Mouse (Mus musculus) kidney, adult 2 months (tissue): ENCODE data around the gene Ptpro. TPM values are rescaled to one million over a fixed set of nuclear protein-coding genes. Genes with fewer than 3 reads are reported as not detected.

ENCODE experiments used
- DNase-seq: peaks from one replicate; pipeline ENCODE4 v3.0.0; 2021
- H3K27ac ChIP-seq: fragments of 200-500 bp; 2 replicates; pipeline ENCODE4 v1.5.1; 2012; ENCODE audit warnings: low read depth, low read length, control low read depth, inconsistent platforms; ENCODE audit not compliant: insufficient read depth
- H3K27me3 ChIP-seq: fragments of 200-500 bp; replicated peaks from 2 replicates; pipeline ENCODE4 v1.6.1; 2012; ENCODE audit warnings: mild to moderate bottlenecking, moderate library complexity, low read length, inconsistent platforms; ENCODE audit not compliant: control insufficient read depth, insufficient read depth
- H3K36me3 ChIP-seq: fragments of 200-500 bp; 2 replicates; pipeline ENCODE4 v1.6.1; 2012; ENCODE audit warnings: mild to moderate bottlenecking, moderate library complexity, low read length, inconsistent platforms; ENCODE audit not compliant: control insufficient read depth, insufficient read depth
- H3K4me1 ChIP-seq: fragments of 200-500 bp; 2 replicates; pipeline ENCODE4 v1.6.1; 2011; ENCODE audit warnings: low read length; ENCODE audit not compliant: control insufficient read depth, insufficient read depth
- H3K4me3 ChIP-seq: fragments of 200-500 bp; 2 replicates; pipeline ENCODE4 v1.5.1; 2011; ENCODE audit warnings: mild to moderate bottlenecking, low read depth, low read length, control low read depth; ENCODE audit not compliant: insufficient read depth
- CTCF ChIP-seq: fragments of 200-500 bp; conservative IDR thresholded peaks from 2 replicates; pipeline ENCODE4 v1.5.1; 2011; ENCODE audit warnings: low read depth, mild to moderate bottlenecking, control low read depth, low read length, moderate library complexity, mixed read lengths; ENCODE audit not compliant: insufficient read depth, insufficient read length
- POLR2A ChIP-seq: fragments of 200-500 bp; IDR thresholded peaks from one replicate; pipeline ENCODE4 v1.6.1; 2011; ENCODE audit warnings: low read depth, low read length, control low read depth
- WGBS: fragments of 180-500 bp; shearing (Covaris S2); methylation state at CpG from one replicate; pipeline ENCODE4 v1.1.7; 2018; 5-methylcytosine and 5-hydroxymethylcytosine counted together
- polyA plus RNA-seq: library from polyadenylated mRNA; depleted of rRNA; stranded (reverse); fragments of >200 nt; gene quantifications from 2 replicates; pipeline ENCODE4 v1.2.3, GENCODE M21; 2012

Ptpro gene
- polyA plus RNA-seq, 1 experiment, result 13.0 TPM

DNA sequence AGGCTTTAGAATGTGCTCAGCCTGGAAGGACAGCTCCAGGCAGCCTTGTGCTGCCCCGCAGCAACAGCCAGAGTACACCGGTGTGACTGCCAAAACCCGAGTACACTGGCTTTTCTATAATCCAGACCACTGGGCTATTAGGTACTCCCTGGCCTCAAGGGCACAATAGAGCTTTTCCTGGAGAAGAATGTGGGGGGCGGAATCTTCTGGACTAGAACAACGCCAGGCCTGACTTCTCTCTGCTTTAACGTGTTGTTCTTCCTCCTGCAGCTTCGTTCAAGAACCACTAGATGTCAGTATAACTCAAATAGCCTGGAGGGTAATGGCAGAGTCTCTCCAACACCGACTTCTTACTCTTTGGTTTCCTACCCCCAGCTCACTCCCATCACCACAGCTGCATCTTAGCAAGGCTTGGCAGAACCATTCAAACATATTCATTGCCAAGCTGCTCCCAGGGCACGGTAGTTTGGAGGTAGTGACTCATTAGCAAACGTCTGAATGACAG, 203.5 kb downstream of the Ptpro start:
- no peak overlapping the region for H3K4me3 ChIP-seq
- H3K27me3 ChIP-seq, result no peaks in the 10 kb centered on the region
- H3K4me1 ChIP-seq, result peaks cover 4% of the 10 kb centered on the region; the same call in 1 of the 2 replicates
- peak; percentile 62 for DNase-seq
- no peaks in the 10 kb centered on the region for H3K36me3 ChIP-seq
- 12% methylated on average over 10 of the region's 10 CpGs for WGBS
- no peak for TF ChIP-seq POLR2A
- peak; percentile 68 for TF ChIP-seq CTCF
- H3K27ac ChIP-seq, result no peak overlapping the region

DNA sequence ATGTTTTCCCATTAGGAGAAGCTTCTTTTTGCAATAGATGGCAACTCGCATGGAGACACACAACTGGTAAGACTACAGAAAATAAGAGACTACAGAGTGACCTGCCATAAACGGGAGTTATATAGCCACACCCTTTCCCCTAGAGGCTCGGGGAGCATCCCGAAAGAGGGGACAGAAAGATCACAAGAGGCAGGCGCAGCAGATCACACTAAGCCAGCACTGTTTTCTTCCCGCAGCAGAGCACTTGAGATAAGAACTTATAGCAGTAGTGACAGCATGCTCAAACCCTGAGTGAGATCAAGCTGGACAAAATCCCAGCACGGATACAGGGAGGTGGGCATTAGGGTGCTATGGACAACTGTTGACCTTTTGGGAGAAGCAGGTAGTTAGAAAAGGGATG, 203.9 kb downstream of the Ptpro start:
- no peak for DNase-seq
- Histone ChIP-seq H3K27ac (no peak overlapping the region), H3K27me3 (no peaks in the 10 kb centered on the region), H3K4me1 (peaks cover 4% of the 10 kb centered on the region; the same call in 1 of the 2 replicates), H3K4me3 (no peak overlapping the region), H3K36me3 (no peaks in the 10 kb centered on the region)
- 59% methylated on average over 7 of the region's 7 CpGs for WGBS
- no peak for TF ChIP-seq POLR2A
- TF ChIP-seq CTCF, result no peak

DNA sequence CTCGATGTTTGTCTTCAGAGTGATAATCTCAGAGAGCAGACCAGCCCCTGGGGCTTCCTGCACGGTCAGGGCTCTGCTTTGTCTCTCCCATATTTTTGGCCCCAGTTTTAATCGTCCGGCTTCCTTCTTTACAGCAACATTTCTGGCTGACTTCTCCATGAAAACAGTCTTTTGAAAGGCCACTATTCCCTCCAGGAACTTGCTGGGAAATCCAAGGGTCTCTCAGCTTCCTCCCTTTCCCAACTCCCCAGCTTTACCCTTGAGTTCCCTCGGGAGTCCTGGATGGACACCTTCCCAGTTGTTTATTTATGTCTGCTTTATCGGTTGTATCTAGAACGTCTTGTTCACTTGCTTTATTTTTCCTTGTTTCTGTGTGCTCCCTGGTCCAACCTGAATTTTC, 205.1 kb downstream of the Ptpro start:
- no peaks in the 10 kb centered on the region for H3K27me3 ChIP-seq
- DNase-seq, result no peak
- H3K4me3 ChIP-seq, result no peak overlapping the region
- TF ChIP-seq POLR2A (no peak), CTCF (no peak)
- 34% methylated on average over 7 of the region's 7 CpGs for WGBS
- H3K36me3 ChIP-seq, result no peaks in the 10 kb centered on the region
- H3K4me1 ChIP-seq, result peaks cover 4% of the 10 kb centered on the region; the same call in 1 of the 2 replicates
- H3K27ac ChIP-seq, result no peak overlapping the region

DNA sequence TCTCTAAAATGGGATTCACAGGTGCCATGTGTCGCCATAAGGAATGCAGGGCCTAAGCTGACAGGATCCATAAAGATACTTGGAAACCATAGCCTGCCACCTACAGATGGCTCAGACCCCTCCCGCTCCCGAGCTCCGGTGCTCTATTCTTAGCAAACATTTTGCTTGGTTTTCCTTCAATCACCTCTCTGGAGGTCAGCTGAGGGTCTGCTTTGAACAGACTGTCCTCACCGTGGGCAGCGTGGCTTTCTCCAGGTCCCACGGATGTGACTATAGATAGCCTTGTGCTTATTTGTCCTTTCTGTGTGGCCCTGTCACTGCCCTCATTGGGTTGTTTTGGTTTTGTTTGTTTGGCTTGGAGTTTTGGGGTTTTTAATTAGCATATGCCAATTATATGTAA, 206.0 kb downstream of the Ptpro start:
- Histone ChIP-seq H3K4me3 (no peak overlapping the region), H3K36me3 (no peaks in the 10 kb centered on the region), H3K27me3 (no peaks in the 10 kb centered on the region), H3K4me1 (peaks cover 4% of the 10 kb centered on the region; the same call in 1 of the 2 replicates), H3K27ac (no peak overlapping the region)
- 88% methylated on average over 7 of the region's 7 CpGs for WGBS
- DNase-seq, result no peak
- TF ChIP-seq CTCF (no peak), POLR2A (no peak)

DNA sequence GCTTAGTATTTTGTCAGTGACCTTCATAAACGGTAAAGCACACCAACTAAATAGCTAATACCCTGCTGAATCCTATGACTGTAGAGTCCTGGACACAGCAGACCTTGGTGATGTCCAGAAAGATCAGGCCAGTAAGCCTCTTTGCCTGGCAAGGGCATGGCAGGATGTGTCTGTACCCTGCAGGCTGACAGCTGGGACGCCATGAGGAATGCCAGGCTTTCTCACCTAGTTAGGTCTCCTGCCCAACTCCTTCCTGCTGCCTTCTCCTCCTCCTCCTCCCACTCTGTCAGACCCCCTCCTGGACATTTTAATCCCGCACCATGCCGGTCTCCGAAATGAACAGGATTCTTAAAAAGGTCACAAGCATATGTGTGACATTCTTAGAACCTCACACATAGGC, 211.7 kb downstream of the Ptpro start:
- Histone ChIP-seq H3K36me3 (no peaks in the 10 kb centered on the region), H3K27me3 (no peaks in the 10 kb centered on the region), H3K4me3 (no peak overlapping the region), H3K4me1 (peaks cover 3% of the 10 kb centered on the region; the same call in 1 of the 2 replicates), H3K27ac (no peak overlapping the region)
- TF ChIP-seq CTCF (no peak), POLR2A (no peak)
- no peak for DNase-seq
- WGBS, result 96% methylated on average over 5 of the region's 5 CpGs

DNA sequence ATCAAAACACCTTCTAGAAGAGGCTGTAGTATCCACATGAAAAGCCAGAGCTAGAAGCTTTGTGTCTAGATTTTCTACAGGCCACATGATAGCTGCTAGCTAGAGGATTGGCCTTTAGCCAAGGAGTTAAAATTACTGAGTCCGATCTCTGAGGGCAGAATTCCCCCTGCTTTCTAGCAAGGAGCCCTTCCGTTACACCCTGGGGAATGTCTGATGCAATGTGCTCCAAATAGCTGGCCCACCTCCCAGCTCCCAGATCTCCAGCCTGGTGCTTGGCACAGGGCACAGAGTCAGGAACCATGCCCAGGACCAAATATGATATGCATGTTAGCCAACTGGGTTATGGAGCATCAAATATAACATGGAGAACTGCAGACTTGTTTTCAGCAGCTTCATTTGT, 213.1 kb downstream of the Ptpro start:
- Histone ChIP-seq H3K4me1 (peaks cover 3% of the 10 kb centered on the region; the same call in 1 of the 2 replicates), H3K4me3 (no peak overlapping the region), H3K36me3 (no peaks in the 10 kb centered on the region), H3K27me3 (no peaks in the 10 kb centered on the region), H3K27ac (no peak overlapping the region)
- DNase-seq, result peak; percentile 78
- TF ChIP-seq CTCF, result no peak
- TF ChIP-seq POLR2A, result no peak
- 5% methylated on average over 2 of the region's 2 CpGs for WGBS

DNA sequence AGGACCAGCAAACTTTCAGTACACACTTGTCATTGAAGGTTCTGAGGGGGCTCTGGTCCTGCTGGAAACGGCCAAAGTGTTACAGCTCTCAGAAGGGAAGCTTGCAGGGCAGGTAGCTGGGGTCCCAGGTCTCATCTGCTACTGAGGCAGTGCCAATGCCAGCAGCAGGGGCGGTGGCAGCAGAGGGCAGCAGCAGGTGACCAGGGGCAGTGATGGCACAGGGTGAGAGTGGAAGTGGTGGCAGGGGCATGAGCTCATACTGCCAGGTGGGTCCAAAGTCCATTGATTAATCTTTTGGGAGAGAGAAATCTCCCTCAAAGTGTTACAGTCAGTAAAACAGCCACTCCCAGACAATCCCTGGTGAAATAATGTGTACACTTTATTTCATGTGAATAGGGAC, 214.1 kb downstream of the Ptpro start:
- Histone ChIP-seq H3K36me3 (no peaks in the 10 kb centered on the region), H3K27ac (no peak overlapping the region), H3K27me3 (no peaks in the 10 kb centered on the region), H3K4me1 (peaks cover 8% of the 10 kb centered on the region; the same call in 1 of the 2 replicates), H3K4me3 (no peak overlapping the region)
- no peak for TF ChIP-seq CTCF
- TF ChIP-seq POLR2A, result no peak
- peak; percentile 36 for DNase-seq
- WGBS, result 78% methylated on average over 2 of the region's 2 CpGs
